Mouse (Mus musculus) frontal cortex, postnatal 14 days (tissue): ENCODE results near the gene Dock2.
"Not testable (repeated sequence)": the region's sequence is repeated elsewhere in the genome, so short reads cannot be mapped to it uniquely, and the experiment has no call there.

Source experiments
- DNase-seq, 2 experiments: peaks; one replicate each; pipeline ENCODE4 v3.0.0; 2022; ENCODE audit warnings: low spot score in 2 of 2

Gene Dock2

DNA sequence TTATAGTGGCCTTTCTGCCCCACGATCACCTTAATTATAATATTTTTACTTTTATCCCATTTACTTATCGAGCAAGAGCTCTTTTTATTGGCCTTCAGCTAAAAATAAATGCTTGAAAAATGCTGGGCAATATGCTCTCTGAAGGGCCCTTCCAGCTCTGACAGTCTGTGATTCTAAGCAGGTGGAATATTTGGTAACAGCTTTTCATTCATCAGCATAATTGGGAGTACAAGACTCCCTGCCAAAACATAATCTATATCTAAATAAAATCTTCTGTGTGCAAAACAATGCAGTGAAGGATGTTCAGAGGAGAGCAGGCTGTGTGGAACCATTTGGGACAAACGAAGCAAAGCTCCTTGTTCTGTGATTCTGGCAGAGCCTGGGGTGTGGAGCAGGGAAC is 492.4 kb downstream of the Dock2 start:
- DNase-seq: no peak

DNA sequence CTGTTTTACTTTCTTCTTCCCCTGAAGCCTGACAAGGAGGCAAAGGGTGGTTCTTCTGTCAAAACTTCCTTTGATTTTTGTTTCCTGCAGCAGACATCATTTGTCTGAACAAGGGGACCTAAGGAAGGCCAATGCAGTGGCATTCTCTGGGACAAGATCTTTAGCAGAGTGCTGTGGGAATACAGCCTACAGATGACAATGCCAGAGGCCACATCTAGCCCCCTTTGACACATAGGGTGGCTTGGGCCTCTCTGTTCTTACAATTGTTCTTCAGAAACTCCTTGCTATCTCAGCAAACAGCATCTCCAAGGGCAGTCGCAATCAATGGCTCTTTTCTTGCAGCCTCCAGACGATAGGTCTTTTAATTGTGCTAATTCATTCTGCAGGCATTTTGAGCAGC is 493.0 kb downstream of the Dock2 start:
- no peak for DNase-seq

GRCm38 (mm10) chr11:34290265-34290664 is 493.4 kb downstream of the Dock2 start:
- DNase-seq: no peak

DNA sequence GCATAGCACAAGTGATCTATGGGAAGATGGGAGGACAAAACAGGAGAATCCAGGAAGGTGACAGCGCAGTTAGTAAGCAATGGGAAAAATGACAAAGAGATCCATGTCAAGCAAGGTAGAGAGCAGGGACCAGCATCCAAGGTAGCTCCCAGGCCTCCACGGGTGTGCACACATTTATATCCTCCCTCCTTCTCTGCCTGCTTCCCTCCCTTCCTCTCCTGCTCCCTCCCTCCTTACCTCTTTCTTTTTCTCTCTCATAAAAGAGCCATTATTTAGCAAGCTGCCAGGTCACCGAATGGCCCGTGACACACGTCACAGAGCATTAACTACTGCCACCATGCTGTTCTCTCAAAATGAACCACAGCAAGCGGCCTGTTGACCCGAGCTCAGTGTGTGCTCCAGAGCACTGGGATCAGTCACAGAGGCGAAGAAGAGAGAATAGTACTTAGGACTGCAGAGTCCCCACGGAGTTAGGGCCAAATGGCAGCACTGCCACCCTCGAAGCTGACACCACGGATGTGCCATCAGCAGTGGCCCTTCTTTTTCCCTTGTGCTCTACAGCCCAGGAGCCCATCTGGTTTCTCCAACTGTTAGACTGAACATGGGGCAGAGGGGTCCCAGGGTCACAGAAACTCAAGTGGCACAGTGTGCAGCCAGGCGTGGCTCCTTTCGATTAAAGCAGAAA is 499.4 kb downstream of the Dock2 start:
- no peak for DNase-seq

- no peak for DNase-seq
These were observed 506.6 kb downstream of the Dock2 start for GRCm38 (mm10) chr11:34277047-34277445.

DNA sequence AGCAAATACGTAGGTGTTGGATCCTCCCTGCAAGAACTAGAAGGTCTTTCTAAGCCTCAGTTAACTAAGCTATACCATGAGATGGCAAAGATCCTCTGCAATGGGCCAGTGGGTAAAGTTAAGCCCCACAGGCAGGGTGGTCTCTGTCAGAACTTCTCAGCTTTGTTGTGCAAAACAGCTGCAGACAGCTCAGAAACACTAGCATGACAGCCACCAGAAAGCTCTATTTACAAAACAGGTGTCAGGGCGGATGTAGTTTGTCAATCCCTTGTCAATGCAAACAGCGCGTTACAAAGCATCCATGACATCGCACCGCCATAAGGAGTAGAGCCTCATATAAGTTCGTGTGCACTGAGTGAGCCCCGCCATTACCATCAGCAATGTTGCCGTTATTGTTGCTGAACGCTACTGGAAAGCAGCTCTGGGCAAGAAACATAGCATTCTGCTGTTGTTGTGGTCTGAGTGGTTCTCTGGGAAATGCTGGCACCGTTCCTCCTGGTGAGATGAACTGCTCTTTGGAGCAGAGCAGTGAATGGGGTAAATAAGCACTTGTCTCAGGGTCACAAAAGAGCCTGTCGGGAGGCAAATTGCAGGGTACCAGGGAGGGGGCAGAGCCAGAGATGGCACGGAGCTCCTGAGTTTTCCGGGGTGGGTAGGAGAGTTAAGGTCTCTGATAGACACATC is 507.2 kb downstream of the Dock2 start:
- peak; percentile 11 to 17 for DNase-seq

- DNase-seq: peak in 1 of 2 experiments; percentile 9
These were observed 507.8 kb downstream of the Dock2 start for GRCm38 (mm10) chr11:34275941-34276340.

DNA sequence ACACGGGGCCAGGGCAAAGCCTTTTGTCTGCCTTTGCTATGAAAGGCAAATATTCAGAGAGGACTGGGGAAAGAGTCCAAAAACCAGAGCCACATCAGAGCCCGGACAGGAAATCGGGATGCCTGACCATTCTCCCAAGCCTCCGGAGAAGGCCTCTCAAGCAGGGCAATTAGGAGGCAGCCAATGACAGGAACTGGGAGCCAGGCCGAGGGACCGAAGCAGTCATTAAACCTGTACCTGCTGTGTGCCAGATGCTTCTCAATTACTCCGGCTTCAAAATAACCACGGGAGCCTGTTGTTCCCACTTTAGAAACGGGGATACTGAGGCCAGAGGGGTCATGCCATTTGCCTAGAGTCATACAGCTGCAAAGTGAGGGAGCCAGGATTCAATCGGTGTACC is 511.7 kb downstream of the Dock2 start:
- peak in 1 of 2 experiments; percentile 12 for DNase-seq

GRCm38 (mm10) chr11:34264099-34264498 is 519.6 kb downstream of the Dock2 start:
- no peak for DNase-seq

- DNase-seq: peak; percentile 38 to 53
These were observed 524.7 kb downstream of the Dock2 start for GRCm38 (mm10) chr11:34258849-34259469.

- DNase-seq: no peak
These were observed 526.0 kb downstream of the Dock2 start for GRCm38 (mm10) chr11:34257548-34258189.

- no peak for DNase-seq
These were observed 540.7 kb downstream of the Dock2 start for GRCm38 (mm10) chr11:34242979-34243378.

GRCm38 (mm10) chr11:34240252-34240651 is 543.4 kb downstream of the Dock2 start:
- DNase-seq: no peak

DNA sequence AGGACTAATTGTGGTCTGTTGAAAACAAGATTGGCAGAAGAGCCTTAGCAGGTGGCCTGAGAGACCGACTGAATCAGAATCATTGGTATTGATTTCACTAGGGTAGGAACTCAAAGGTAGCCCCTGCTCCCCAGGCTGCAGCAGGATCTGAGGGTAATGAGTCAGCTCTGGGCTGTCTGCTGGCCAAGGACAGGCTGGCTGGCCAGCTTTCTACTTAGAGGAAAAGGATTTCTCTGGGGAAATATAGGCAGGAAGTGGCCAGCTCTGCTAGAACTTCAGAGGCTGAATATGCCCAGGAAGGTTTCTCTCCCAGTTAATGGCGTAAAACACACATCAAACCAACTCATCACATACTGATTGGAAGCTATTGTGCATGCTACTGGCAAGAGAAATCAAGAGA is 544.0 kb downstream of the Dock2 start:
- DNase-seq: no peak

- DNase-seq: no peak
These were observed 546.8 kb downstream of the Dock2 start for GRCm38 (mm10) chr11:34236885-34237284.

- DNase-seq: no peak
These were observed 547.5 kb downstream of the Dock2 start for GRCm38 (mm10) chr11:34236091-34236759.

DNA sequence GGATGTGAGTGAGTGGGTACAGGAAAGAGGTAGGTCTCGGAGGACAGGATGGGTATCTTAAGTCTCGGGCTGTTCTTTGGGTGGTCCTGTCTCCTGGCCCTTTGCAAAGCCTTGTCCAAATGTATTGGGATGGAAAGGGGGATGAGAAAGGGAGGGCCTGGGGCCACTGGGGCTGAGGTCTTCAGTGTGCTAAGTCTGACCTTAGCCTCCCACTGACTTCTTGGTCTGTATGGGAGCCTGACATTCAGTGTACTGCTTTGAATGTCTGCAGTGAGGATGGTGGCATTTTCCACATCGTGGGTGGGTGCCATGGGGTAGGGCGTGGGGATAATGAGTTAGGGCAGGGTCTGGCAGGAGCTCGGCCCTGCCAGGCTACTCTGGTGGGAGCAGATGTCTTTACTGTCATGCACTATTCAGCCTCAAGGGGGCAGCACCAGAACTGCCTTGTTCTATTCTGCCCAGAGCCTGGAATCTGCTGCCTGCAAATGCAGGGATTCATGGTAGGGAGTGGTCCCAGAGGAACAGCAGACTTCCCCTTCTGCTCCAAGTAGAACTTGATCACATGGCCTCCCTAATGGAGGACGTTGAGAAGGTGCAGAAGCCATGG is 554.8 kb downstream of the Dock2 start:
- DNase-seq: peak; percentile 30 to 75

DNA sequence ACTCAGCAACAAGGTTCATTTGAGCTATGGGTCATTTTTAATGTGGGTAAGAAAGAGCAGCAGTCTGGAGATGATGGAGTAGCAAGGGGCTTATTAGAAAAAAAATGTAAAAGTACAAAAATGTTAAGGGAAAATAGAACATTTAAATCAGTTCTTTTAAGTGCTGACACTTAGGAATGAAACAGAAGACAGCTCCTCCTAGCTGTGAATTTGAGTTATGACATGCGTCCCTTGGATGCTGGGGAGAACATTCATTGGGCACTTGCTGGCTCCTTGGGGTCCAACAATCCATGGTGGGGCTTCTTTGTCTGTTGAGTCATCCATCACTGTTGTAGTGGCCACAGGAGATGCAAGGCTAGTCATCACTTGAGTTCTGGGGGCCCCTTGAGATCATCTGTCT is 556.5 kb downstream of the Dock2 start:
- no peak for DNase-seq

DNA sequence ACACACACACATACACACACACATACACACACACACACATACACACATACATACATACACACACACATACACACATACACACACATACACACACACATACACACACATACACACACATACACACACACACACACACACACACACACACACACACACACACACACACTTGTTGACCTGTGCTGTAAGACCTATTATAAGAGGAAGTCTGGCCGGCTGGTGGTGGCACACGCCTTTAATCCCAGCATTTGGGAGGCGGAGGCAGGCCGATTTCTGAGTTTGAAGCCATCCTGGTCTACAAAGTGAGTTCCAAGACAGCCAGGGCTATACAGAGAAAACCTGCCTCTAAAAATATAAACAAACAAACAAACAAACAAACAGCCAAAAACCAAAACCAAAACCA is 563.1 kb downstream of the Dock2 start:
- not testable (repeated sequence) for DNase-seq

DNA sequence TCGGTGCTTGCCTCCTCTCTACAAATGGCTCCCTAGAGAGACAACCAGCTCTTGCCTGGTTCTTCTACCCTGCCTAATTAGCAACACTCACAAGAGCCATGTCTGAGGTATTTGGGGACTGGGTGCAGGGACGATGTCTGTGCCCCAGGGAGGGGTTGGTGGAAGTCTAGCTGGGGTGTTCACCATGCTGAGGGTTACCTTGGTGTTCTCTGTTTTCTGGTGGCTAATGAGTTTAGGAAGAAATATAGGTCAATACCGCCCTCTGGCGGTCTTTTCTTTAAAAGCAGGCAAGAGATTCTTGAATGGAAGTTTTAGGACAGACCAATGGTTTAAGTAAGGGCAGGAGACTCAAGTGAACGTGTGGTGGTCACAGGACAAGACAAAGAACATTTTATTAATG is 570.8 kb downstream of the Dock2 start:
- DNase-seq: peak in 1 of 2 experiments; percentile 71

GRCm38 (mm10) chr11:34207989-34208388 is 575.7 kb downstream of the Dock2 start, which contains the start of gene Foxi1:
TSS of gene Foxi1 (minus strand) at chr11:34208089.
- no peak for DNase-seq
